Mouse (Mus musculus) adrenal gland, postnatal 25 days (tissue): ENCODE data around the gene Tmem217. TPM values are rescaled to one million over a fixed set of nuclear protein-coding genes. Genes with fewer than 3 reads are reported as not detected.
"Not testable (repeated sequence)": the region's sequence is repeated elsewhere in the genome, so short reads cannot be mapped to it uniquely, and the experiment has no call there.

Experiments used
- DNase-seq: peaks from one replicate; pipeline ENCODE4 v3.0.0; 2021; ENCODE audit warnings: mixed read lengths
- total RNA-seq: library from RNA; stranded (reverse); gene quantifications from 2 replicates; pipeline ENCODE4 v1.2.3, GENCODE M21; 2021

Tmem217 gene
- total RNA-seq, 1 experiment from 2014 or later: 0.36 TPM

GRCm38 (mm10) chr17:29502005-29502668, 50.0 kb downstream of the Tmem217 start:
- no peak for DNase-seq

- DNase-seq: no peak
These were observed 51.2 kb downstream of the Tmem217 start for GRCm38 (mm10) chr17:29500802-29501469.

GRCm38 (mm10) chr17:29500243-29500740, 51.9 kb downstream of the Tmem217 start:
- no peak for DNase-seq

GRCm38 (mm10) chr17:29499511-29499910, 52.7 kb downstream of the Tmem217 start:
- no peak for DNase-seq

GRCm38 (mm10) chr17:29498952-29499351, 53.2 kb downstream of the Tmem217 start:
- DNase-seq: not testable (repeated sequence)

GRCm38 (mm10) chr17:29498028-29498427, 54.2 kb downstream of the Tmem217 start:
- no peak for DNase-seq

- not testable (repeated sequence) for DNase-seq
These were observed 54.7 kb downstream of the Tmem217 start for GRCm38 (mm10) chr17:29497481-29497880.

- no peak for DNase-seq
These were observed 55.2 kb downstream of the Tmem217 start for GRCm38 (mm10) chr17:29497071-29497354.

- DNase-seq: no peak
These were observed 55.7 kb downstream of the Tmem217 start for GRCm38 (mm10) chr17:29496211-29497070.

- DNase-seq: peak; percentile 21
These were observed 57.5 kb downstream of the Tmem217 start for GRCm38 (mm10) chr17:29494732-29495076.

GRCm38 (mm10) chr17:29494062-29494731, 58.0 kb downstream of the Tmem217 start:
- peak; percentile 21 for DNase-seq

GRCm38 (mm10) chr17:29493461-29493980, 58.7 kb downstream of the Tmem217 start:
- DNase-seq: no peak

GRCm38 (mm10) chr17:29492269-29493191, 59.7 kb downstream of the Tmem217 start:
- DNase-seq: peak; percentile 63

GRCm38 (mm10) chr17:29491591-29492268, 60.5 kb downstream of the Tmem217 start:
- DNase-seq: peak; percentile 75

GRCm38 (mm10) chr17:29490713-29491581, 61.2 kb downstream of the Tmem217 start, which contains the start of gene Pim1:
TSS of gene Pim1 (plus strand) at chr17:29490753.
- DNase-seq: no peak

GRCm38 (mm10) chr17:29489971-29490712, 62.0 kb downstream of the Tmem217 start:
- DNase-seq: peak; percentile 100

- peak; percentile 46 for DNase-seq
These were observed 62.9 kb downstream of the Tmem217 start for GRCm38 (mm10) chr17:29488978-29489970.
